Mouse (Mus musculus): ENCODE data around the gene Cog4.
"Not testable (repeated sequence)": the region's sequence is repeated elsewhere in the genome, so short reads cannot be mapped to it uniquely, and the experiment has no call there.

The Cog4 gene

DNA sequence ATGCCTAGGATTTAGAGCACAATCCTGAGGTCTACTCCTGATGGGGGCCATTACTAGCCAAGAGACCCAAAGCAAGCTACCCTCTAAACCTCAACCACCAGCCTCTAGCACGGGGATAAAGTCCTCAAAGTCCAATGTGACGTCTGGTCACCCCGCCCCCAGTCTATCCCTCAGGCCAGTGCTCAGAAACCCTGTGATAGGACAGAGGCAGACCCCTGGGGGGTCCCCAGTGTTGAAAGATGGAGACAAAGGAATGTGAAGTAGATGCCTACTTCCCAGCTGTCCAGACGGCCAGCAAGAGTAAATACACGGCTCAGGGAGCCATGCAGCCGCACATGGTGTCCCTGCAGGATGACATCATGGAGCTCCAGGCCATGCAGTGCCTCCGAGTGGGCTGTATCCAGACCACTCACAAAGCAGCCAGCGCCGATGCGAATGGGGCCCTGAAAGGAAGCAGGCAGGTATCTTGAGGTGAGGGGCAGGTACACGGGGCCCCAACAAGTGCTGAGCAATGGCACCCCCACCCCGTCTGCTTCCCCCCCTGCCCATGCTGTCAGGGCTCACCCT is 43.6 kb downstream of the Cog4 start:
- DNase-seq (ENCODE audit: low spot score in 2 of 2), result no peak

DNA sequence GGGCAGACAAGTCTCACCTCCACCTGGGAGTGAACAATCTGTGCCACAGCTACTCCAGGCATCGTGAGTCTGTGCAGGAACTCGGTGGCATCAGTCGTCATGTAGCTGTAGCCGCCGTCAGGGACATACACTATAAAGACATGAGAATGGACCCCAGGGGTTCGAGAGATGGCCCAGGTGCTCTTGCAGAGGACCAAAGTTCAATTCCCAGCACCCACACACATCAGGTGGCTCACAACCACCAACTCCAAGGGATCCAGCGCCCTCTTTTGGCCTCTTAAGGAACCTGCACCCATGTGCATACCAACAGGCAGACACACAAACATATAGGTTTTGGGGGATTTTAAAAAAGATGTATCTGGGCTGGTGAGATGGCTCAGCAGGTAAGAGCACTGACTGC is 45.6 kb downstream of the Cog4 start:
- DNase-seq (ENCODE audit: low spot score in 2 of 2), result no peak

DNA sequence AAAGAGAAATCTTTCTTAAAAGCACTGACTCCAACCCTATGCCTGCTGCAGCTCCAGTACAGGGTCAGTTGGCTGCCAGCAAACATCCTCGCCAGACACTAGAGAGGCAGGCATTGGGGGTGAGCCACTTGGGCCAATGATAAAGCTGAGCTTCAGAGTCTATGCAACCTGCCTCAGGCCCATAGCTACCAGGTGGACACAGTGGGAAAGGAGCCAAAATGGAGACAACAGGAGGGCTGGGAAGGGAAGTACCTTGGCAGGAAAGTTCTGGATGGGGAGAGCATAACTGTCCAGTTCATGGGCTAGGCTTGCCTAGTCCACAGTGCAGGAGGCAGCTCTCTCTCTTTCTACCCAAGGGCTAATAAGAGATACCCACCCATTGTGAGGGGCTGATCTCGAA is 46.5 kb downstream of the Cog4 start:
- no peak for DNase-seq (ENCODE audit: low spot score in 2 of 2)

DNA sequence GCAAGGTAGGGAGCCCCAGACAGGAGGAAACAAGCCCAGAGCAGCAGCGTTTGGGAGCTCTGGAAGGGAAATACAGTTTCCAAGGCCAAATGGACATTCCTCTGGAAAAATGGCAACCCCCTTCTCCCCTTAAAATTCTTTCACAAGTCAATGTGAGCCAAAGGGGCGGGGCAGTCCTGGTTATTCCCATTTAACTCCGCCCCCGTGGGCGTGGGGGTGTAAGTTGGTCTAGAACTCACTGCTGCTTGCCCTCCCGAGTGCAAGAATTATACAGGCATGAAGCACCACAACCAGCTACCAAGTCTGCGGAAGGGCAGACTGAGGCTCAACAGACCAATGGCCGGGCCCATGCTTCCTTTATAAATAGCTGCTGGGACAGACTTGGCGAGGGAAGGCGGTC is 48.5 kb downstream of the Cog4 start:
- no peak for DNase-seq (ENCODE audit: low spot score in 2 of 2)

DNA sequence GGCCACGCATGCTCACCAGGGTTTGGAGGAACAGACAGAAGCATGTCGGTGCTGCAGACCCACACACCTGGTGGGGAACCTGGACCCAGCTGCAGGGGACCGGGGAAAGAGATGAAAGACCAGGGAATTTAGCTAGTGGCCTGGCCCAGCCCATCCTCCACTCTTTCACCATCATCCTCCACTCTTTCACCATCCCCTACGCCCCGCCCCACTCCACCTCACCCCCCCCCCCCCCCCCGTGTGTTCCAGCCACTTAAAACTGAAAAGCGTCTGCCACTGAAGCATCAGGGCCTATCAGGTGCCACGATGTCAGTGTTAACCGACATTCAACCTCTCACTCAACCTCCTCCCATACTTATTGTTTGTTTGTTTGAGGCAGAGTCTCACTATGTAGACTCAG is 48.9 kb downstream of the Cog4 start:
- DNase-seq (ENCODE audit: low spot score in 2 of 2), result no peak

DNA sequence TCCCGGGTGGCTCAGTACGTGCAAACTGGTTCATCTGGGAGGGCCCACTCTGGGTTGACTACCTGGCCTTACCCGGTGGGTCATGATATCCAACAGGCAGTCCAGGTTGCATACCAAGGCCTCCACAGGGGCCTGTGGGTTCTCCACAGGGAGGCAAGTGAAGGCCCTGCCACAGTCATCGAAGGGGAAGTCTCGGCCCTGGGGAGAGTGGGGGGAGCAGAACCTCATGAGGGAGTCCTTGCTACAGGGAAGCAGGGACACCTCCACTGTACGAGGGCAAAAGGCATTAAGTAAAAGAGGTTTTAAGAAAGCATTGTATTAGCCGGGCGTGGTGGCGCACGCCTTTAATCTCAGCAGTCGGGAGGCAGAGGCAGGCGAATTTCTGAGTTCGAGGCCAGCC is 49.4 kb downstream of the Cog4 start:
- DNase-seq (ENCODE audit: low spot score in 2 of 2), result no peak

DNA sequence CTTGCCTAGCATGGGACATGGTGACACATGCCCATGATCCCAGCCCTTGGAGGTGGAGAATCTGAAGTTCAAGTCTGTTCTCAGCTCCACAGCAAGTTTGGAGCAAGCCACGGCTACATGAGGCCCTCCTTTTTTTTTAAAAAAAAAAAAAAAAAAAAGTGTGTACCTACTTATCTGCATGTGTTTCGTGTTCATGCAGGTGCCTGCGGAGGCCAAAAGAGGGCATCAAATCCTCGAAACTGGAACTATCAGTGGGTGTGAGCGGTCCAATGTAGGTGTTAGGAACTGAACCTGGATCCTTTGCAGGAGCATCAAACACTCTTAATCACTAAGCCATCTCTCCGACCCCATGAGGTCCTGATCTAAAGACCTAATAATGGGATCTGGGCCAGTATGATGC is 51.1 kb downstream of the Cog4 start:
- DNase-seq (ENCODE audit: low spot score in 2 of 2), result no peak

DNA sequence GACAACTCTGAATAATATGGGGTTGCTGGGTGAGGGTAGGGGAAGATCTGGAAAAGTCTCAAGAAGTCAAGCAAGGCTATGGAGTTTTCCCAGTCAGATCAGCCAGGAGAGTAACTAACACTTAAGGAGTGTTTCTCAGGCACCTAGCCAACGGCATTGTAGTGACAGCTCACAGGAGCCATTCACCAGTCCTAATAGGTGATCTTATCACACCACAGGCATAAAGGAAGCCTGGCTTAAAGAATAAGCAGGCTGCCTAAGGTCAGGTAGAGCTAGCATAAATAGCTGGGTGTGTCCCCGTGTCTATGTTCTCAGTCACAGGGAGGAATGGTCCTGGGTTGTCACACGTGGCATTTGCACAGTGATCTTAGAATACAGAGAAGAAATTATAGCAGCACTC is 54.7 kb downstream of the Cog4 start:
- no peak for DNase-seq (ENCODE audit: low spot score in 2 of 2)

DNA sequence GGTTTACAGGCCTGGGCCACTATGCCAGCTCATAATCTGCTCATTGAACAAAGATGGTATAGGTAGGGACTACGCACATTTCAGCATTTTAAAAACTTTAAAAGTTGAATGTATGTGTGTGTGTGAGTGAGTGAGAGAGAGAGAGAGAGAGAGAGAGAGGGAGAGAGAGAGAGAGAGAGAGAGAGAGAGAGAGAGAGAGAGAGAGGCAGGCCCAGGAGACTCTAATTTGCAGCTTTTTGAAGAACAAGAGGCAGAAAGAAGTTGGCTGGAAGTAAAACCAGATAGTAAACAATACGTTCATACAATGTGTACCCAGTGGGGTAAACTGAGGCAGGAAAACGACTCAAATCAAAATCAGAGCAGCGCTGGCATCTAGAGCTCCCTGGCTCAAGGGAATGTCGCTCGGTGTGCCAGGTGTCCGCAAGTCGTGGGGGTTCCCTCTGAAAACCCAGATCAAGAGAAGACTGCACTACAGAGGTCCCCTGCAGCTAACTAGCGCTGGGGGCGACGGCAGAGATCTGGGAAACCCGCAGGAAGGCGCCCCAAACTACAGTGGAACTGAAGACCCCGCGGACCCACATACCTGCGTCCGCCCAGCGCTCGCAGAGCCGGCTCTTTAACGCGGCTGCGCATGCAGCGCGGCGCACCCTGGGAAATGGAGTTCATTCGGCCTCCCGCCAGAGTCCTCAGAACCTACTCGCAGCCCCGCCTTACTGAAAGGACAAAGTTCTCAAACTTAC is 55.6 kb downstream of the Cog4 start, which contains the start of gene Fuk:
Gene Fuk, minus strand, starts transcription at position 650 of the 740 bp plus-strand sequence.
- peak; percentile 89 for DNase-seq (ENCODE audit: low spot score in 2 of 2)

DNA sequence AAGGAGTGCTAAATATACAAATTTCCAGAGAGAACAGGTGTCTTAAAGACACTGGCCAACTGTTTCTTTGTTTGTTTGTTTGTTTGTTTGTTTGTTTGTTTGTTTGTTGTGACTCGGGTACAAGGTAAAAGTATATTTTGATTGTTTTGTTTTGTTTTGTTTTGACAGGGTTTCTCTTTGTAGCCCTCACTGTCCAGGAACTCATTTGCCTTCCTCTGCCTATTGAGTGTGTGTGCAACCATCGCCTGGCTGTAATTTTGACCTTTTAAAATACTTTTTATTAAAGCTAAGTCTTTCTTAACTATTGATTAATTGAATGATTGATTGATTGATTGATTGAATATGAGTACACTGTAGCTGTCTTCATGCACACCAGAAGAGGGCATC is 56.2 kb downstream of the Cog4 start:
- DNase-seq (ENCODE audit: low spot score in 2 of 2), result no peak

DNA sequence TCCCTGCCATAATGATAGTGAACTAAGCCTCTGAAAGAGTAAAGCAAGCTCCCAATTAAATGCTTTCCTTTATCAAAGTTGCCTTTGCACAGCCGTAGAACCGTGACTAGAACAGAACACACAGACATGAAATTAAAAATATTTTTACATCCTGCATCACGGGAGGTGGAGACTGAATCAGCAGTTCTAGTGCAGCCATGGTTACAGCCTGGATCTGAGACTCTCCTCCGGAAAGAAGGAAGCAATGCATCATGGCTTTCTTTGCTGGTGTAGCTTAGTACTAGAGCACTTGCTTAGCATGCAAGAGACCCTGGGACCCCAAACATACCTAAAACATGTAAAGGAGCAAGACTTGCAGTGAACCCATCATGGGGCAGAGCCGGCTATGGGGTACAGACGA is 59.0 kb downstream of the Cog4 start:
- no peak for DNase-seq (ENCODE audit: low spot score in 2 of 2)

DNA sequence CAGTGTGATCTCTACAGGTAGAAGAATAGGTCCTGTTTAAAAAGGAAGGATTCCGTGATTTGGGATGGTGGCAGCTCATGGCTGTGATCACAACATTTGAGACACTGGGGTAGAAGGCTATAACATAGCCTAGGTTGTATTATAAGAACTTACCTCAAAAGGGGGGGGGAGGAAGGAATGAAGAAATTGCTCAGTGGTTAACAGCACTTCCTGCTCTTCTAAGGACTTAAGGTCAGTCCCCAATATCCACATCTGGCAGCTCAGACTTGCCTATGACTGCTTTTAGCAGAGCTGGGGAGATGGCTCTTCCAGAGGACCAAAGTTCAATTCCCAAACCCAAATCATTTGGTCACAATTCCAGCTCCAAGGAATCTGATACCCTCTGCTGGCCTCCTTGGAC is 60.3 kb downstream of the Cog4 start:
- DNase-seq (ENCODE audit: low spot score in 2 of 2), result no peak

DNA sequence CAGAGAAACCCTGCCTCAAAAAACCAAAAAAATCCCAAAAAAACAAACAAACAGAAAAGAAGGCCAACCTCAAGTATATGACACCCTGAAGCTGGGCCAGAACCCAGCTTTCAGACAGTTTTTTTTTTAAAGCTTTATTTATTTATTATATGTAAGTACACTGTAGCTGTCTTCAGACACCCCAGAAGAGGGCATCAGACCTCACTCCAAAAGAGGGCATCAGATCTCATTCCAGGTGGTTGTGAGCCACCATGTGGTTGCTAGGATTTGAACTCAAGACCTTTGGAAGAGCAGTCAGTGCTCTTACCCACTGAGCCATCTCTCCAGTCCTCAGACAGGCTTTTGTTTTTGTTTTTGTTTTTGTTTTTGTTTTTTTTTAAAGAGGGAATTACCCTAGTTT is 63.5 kb downstream of the Cog4 start:
- not testable (repeated sequence) for DNase-seq (ENCODE audit: low spot score in 2 of 2)

DNA sequence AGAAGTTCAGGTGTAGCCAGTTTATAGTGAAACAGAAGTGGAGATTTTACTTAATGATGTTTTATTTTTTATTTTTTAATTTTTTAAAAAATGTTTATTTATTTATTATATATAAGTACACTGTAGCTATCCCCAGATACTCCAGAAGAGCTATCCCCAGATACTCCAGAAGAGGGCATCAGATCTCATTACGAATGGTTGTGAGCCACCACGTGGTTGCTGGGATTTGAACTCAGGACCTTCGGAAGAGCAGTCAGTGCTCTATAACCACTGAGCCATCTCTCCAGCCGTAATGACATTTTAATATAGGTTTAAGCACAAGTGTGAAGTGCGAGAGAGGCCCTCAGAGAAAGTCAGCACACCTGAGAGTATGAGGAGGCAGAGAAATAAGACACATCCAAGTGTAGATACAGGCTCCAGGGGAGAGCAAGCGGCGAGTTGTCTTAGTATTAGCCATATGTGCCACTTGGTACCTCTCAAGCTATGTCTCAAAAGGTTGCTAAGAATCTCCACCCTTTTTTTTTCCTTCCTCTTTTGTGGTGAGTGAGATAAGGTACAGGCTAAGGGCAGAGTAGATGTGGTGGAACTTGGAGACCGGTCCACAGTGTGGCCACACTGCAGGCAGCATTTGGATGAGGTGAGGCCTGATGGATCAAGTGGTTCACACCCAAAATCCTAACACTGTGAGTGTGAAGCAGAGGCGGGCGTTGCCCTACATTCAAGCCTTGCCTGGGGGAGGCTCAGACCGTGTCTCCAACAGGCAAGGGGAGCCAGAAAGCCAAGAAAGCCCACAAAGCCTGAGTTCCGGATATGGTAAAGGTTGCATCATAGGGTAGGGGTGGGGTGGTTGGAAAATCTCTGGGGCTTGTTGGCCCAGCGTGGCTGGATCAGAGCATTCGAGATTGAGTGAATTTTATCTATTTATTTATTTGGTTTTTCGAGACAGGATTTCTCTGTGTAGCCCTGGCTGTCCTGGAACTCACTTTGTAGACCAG is 65.5 kb downstream of the Cog4 start:
- no peak for DNase-seq (ENCODE audit: low spot score in 2 of 2)

DNA sequence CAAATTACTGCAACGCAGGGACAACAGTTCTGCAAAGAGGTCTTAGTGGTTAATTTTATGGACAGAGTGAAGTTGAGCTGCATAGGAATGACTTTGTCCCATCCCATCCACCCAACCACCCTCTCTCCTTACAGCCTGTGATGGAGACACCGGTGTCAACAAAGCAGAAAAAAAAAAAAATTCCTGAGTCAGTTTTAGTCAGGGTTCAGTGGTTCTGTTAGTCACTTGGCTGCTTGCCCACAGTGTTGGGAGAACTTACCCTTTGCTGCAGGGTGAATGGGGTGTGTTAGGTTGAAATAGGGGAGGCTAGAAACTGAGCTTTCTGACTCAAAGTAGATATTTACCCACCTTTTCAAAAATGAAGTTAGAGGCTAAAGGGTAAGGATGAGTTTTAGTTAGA is 71.0 kb downstream of the Cog4 start:
- DNase-seq (ENCODE audit: low spot score in 2 of 2), result no peak

DNA sequence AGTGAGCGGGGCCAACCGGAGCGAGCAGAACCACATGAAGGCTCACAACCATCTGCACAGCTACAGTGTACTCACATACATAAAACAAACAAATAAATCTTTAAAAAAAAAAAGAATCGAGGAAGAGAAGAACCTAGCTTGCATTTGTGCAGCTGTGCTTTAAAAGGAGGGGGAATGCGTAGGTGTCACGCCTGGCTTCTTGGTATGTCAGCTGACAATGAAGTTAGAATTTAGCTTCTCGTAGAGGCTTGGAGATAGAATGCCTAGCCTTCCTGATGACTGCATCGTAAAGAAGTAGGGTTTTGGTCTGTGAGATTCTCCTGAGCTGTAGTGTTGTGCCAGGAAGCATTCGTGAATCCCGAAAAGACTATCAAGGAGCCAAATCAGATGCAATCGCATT is 71.6 kb downstream of the Cog4 start:
- no peak for DNase-seq (ENCODE audit: low spot score in 2 of 2)

DNA sequence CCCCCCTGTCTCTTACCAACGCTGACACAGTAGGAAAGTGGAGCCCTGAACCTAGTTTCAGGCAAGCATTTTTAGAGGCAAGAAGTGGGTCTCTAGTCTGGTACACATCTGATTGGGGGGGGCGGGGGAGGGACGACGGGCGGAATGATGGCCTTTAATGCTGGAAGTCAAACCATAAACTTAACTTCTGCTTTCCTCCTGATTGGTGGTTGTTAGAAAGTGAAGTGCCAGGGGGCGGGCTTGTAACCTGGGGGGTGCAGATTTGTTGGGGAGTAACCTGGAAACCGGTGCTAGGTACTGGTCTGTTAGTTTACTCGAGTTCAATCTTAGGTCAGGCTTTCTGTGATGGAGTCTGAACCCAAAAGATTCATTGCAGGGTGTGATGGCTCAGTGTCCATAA is 72.1 kb downstream of the Cog4 start:
- DNase-seq (ENCODE audit: low spot score in 2 of 2), result no peak

DNA sequence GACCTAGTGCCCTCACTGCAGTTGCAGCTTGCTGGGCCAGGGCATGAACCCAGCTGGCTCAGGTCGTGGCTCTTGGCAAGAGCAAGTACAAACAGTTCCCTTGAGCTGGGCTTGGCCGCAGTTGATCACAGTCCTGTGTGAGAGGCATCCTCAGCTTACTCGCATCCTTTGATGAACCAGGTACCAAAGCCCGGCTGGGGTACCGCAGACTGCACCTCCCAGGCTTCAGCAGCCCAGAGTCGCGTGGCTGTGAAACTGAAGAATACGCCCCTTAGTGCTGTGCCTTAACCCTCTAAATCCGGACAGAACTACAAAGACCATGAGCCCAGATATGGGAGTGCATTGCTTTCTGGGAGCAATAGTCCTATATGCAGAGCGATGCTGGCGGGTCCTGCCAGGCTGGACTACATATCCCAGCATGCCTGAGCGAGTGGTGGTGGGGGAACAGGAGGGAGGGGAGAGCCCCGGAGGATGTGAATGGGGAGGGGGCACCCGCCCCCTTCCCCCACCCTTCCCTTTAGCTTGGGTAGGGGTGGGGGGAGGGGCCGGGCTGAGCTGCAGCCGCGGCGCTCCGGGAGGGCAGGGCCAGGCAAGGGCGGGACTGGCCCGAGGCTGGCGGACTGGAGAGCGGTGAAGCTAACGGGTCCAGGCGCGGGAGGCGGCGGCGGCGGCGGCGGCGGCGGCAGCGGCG is 73.1 kb downstream of the Cog4 start, which contains the start of gene St3gal2:
Gene St3gal2, plus strand, starts transcription at position 582 of the 691 bp plus-strand sequence.
- peak; percentile 89 to 93 for DNase-seq (ENCODE audit: low spot score in 2 of 2)

DNA sequence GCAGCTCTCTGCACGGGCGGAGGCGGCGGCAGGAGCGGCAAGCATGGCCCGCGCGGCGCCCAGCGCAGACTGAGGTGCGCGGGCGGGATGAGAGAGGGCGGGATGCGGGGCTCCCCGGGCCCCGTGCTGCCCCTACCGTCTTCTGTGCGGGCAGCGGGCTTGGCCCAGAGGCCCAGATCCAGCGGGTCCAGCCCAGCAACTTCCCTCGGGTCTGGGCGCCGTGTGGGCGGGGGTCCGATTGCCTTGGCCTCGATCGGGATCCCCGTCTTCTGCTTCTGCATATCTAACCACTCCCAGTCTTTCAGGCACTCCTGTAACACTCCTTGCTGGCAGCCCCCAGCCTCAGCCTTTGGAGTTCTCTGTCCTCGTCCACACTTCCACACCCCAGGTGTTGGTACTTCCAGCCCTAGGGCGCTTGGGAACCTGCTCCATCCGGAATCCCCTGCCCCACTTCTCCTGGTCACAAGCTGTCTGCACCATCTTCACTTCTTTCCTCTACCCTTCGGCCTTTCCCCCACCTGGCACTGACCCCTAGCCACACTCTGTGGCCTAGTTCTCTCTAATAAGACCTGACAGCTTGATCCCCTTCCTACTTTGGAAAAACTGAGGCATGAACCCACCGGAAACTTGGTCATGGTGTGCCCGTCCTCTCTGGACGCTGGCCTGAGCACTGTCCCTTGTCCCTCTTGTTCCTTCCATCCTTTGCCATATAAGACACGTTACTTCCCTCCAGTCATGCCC is 73.8 kb downstream of the Cog4 start:
- no peak for DNase-seq (ENCODE audit: low spot score in 2 of 2)

DNA sequence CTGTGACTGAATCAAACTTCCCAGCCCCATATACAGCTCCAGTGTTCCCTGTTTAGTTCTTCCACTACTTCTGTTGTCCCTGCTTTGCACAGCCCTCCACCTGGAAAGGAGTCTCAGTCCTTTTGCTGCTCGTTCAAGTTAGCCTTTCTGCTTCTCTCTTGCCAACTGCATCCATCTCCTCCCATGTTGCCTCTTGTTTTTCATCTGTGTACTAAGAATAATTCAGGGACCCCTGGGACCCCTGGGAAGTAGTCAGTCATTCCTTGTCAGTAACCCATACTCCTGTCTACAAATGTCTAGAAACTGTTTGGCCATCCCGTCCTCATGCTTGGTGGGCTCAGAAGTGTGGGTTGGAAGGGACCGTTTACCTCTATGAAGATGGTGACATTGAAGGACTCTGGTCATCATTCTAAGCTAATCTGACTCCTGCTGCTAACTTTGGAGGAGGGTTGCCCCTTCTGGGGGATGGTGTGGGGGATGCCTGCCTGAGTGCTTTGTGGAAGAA is 74.4 kb downstream of the Cog4 start:
- no peak for DNase-seq (ENCODE audit: low spot score in 2 of 2)

All from frontal cortex, postnatal 36 days (tissue).